8 mouse cellular contexts compared by ENCODE assay signal in the genomic region with DNA sequence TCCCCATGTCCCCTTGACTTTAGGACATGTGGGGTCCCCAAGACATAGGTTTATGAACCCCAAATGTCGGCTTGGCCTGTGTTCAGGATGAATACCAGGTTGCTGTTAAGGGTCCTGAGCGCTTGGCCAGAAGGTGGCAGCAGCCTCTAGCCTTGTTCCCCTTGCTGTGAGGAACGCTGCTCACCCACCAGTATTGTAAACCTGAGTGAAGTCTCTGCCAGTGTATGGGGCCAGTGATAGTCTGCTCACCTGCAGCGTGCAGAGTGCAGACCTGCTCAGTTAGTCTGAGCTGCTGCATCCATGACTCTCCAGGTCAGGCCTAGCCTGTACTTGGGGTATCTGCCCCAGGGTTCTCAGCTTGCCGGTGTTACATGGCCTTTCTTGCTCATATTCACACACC. TPM values are rescaled to one million over a fixed set of nuclear protein-coding genes. Genes with fewer than 3 reads are reported as not detected.
DNase-seq lines count a peak whose midpoint lies in the region; ATAC-seq lines count a peak whose summit lies in the region.

No protein-coding gene starts in this region.

- no peak overlapping the region for H3K4me3 ChIP-seq in intestine, embryonic 14.5 days (ENCODE audit: low read depth, low read length)
- peak overlapping the region; percentile 92 for H3K4me3 ChIP-seq in megakaryocyte, embryonic 14.5 days (replicated peaks)

- intact Hi-C loops in left cerebral cortex, postnatal 10 days (cut with DNase I), result loop anchor here (1.0 kb wide), 1 partner anchor 60 kb away; no protein-coding TSS in a partner anchor

- WGBS in intestine, embryonic 14.5 days, result 33% methylated on average over 5 of the region's 5 CpGs

- H3K27me3 ChIP-seq in intestine, embryonic 14.5 days (replicated peaks; ENCODE audit: control insufficient read depth, insufficient read depth, low read length), result peaks cover 5% of the 10 kb centered on the region; the same call in 1 of the 2 replicates
- peaks cover 36% of the 10 kb centered on the region for H3K27me3 ChIP-seq in megakaryocyte, embryonic 14.5 days (replicated peaks)

- H3K9me3 ChIP-seq in intestine, embryonic 14.5 days (ENCODE audit: control insufficient read depth, low read length), result no peaks in the 10 kb centered on the region
- H3K9me3 ChIP-seq in megakaryocyte, embryonic 14.5 days, result no peaks in the 10 kb centered on the region

- H3K27ac ChIP-seq in intestine, embryonic 14.5 days (ENCODE audit: low read depth), result no peak overlapping the region

- ATAC-seq in common myeloid progenitor, adult 5-6 weeks (replicated peaks; ENCODE audit: low read depth, poor library complexity, severe bottlenecking), result peak; percentile 73
- ATAC-seq in intestine, embryonic 14.5 days (replicated peaks; ENCODE audit: low FRiP score, low TSS enrichment, low read depth), result peak; percentile 61
- ATAC-seq in erythroid progenitor cell, adult 5-6 weeks (replicated peaks; ENCODE audit: low FRiP score, poor library complexity, severe bottlenecking), result no peak; the same call in 1 of the 2 replicates

- no peak overlapping the region for H3K9ac ChIP-seq in intestine, embryonic 14.5 days (ENCODE audit: low read length)

- no peak overlapping the region for H3K4me2 ChIP-seq in intestine, embryonic 14.5 days (ENCODE audit: low read length)

- H3K36me3 ChIP-seq in intestine, embryonic 14.5 days (ENCODE audit: control insufficient read depth, insufficient read depth, low read length), result no peaks in the 10 kb centered on the region
- H3K36me3 ChIP-seq in megakaryocyte, embryonic 14.5 days (replicated peaks; ENCODE audit: low read length), result peaks cover under 1% of the 10 kb centered on the region

- H3K4me1 ChIP-seq in intestine, embryonic 14.5 days (replicated peaks; ENCODE audit: control insufficient read depth, insufficient read depth, low read length), result peaks cover 27% of the 10 kb centered on the region
- peaks cover 65% of the 10 kb centered on the region for H3K4me1 ChIP-seq in megakaryocyte, embryonic 14.5 days

- DNase-seq in T-cell, adult 2 months (ENCODE audit: low spot score), result peak; percentile 83
- DNase-seq in gastrocnemius, postnatal 25 days, result peak; percentile 56
- DNase-seq in intestine, embryonic 14.5 days (ENCODE audit: low spot score), result peak; percentile 73
- peak; percentile 66 to 81 for DNase-seq in left cerebral cortex, postnatal 10 days (ENCODE audit: extremely low spot score in 1 of 2, low spot score in 2 of 2)
- peak; percentile 79 for DNase-seq in right cerebral cortex, postnatal 14 days

RNA-seq across cellular contexts. Expression of gene Ramp1, which starts 0.5 kb away (rescaled TPM):
- 89.1 and 108 TPM in 2 replicates for total RNA-seq in common myeloid progenitor, adult 5-6 weeks (2017)
- 10 to 100 TPM; 23.9 to 32.4 TPM for total RNA-seq in gastrocnemius, postnatal 25 days (2021)
- polyA plus RNA-seq in intestine, embryonic 14.5 days (2014; fragmentation: Nextera tagmentation; extraction: Ambion mirVana), result 5.4 and 6.0 TPM in 2 replicates
- total RNA-seq in left cerebral cortex, postnatal 10 days (2021), result 10 to 100 TPM; 33.9 to 37.5 TPM
- 2.9 and 16.0 TPM in 2 replicates for polyA plus RNA-seq in megakaryocyte, embryonic 14.5 days (2012; ENCODE audit: insufficient read depth, low replicate concordance)
- total RNA-seq in erythroid progenitor cell, adult 5-6 weeks (2015; ENCODE audit: low replicate concordance), result 13.0 and 15.9 TPM in 2 replicates
- 5.4 and 10.9 TPM in 2 replicates for total RNA-seq in erythroid progenitor cell, adult 5-6 weeks (2017; ENCODE audit: low replicate concordance)

RNA-seq across cellular contexts. Expression of gene Rbm44, which starts 34.2 kb away (rescaled TPM):
- 7.7 and 10.4 TPM in 2 replicates for total RNA-seq in common myeloid progenitor, adult 5-6 weeks (2017)
- not detected for total RNA-seq in gastrocnemius, postnatal 25 days (2021)
- polyA plus RNA-seq in intestine, embryonic 14.5 days (2014; fragmentation: Nextera tagmentation; extraction: Ambion mirVana), result 0.94 and 1.3 TPM in 2 replicates
- total RNA-seq in left cerebral cortex, postnatal 10 days (2021), result under 1 TPM; 0.24 to 0.36 TPM
- 0.07 TPM in 1 of 2 replicates, not detected in the other for polyA plus RNA-seq in megakaryocyte, embryonic 14.5 days (2012; ENCODE audit: insufficient read depth, low replicate concordance)
- 29.3 and 31.4 TPM in 2 replicates for total RNA-seq in erythroid progenitor cell, adult 5-6 weeks (2015; ENCODE audit: low replicate concordance)
- total RNA-seq in erythroid progenitor cell, adult 5-6 weeks (2017; ENCODE audit: low replicate concordance), result 34.1 and 71.5 TPM in 2 replicates
